18 mouse cellular contexts compared by ENCODE assay signal in the genomic region with DNA sequence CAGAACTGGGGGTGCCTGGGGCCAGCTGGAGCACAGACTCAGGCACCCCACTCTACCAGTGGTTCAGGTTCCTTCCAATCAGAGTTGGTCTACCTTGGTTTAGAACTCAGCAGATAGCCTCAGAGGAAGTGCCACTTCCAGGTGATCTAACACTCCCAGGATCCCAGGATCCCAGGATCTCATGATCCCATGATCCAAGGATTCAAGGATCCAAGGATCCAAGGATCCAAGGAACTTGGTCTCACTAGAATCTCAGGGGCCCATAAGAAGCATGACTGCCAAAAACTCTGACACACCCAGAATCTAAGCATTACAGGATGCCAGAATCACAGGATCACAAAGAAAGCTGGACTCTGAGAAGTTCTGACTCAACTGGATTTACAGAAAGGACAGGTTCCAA.
"Had no signal": no experiment of that assay in that cellular context is flagged by ENCODE, and none has a peak within 500 bp of the region (broad histone marks: within the 10 kb centered on the region; RNA-seq: fewer than 3 reads in every experiment).

No protein-coding gene starts in this region.

- H3K9me3 ChIP-seq: lung, embryonic 15.5 days; midbrain, embryonic 15.5 days; neural tube, embryonic 12.5 days; stomach, embryonic 15.5 days had no signal

- H3K27ac ChIP-seq: lung, embryonic 15.5 days; macrophage; midbrain, embryonic 13.5 days; midbrain, embryonic 15.5 days; neural tube, embryonic 12.5 days; stomach, embryonic 15.5 days; stomach, postnatal 0 days had no signal

- H3K4me1 ChIP-seq: lung, embryonic 15.5 days; megakaryocyte, embryonic 14.5 days; midbrain, embryonic 13.5 days; midbrain, embryonic 15.5 days; neural tube, embryonic 12.5 days; stomach, embryonic 15.5 days had no signal

- H3K4me2 ChIP-seq: lung, embryonic 15.5 days; midbrain, embryonic 11.5 days; midbrain, embryonic 13.5 days; midbrain, embryonic 15.5 days; neural tube, embryonic 12.5 days; stomach, embryonic 15.5 days had no signal

- H3K4me3 ChIP-seq: lung, embryonic 15.5 days; megakaryocyte, embryonic 14.5 days; midbrain, embryonic 13.5 days; midbrain, embryonic 15.5 days; neural tube, embryonic 12.5 days; stomach, embryonic 15.5 days had no signal

- H3K27me3 ChIP-seq: lung, embryonic 15.5 days; megakaryocyte, embryonic 14.5 days; midbrain, embryonic 13.5 days; midbrain, embryonic 15.5 days; neural tube, embryonic 12.5 days; stomach, embryonic 15.5 days had no signal

- DNase-seq: liver, postnatal 0 days; lung, adult 2 months; lung, postnatal 14 days; lung, postnatal 36 days; right cerebral cortex, postnatal 14 days; thymus, adult 2 months; thymus, postnatal 25 days; thymus, postnatal 4 days had no signal

- H3K36me3 ChIP-seq: lung, embryonic 15.5 days; midbrain, embryonic 13.5 days; midbrain, embryonic 15.5 days; neural tube, embryonic 12.5 days; stomach, embryonic 15.5 days had no signal

- ATAC-seq: liver, postnatal 0 days; lung, postnatal 0 days; midbrain, embryonic 13.5 days; midbrain, embryonic 15.5 days had no signal

- H3K9ac ChIP-seq: liver, postnatal 0 days; lung, embryonic 15.5 days; midbrain, embryonic 13.5 days; midbrain, embryonic 15.5 days; neural tube, embryonic 12.5 days; stomach, embryonic 15.5 days had no signal
